Mouse (Mus musculus) macrophage (primary cell): ENCODE data around the gene Emb. TPM values are rescaled to one million over a fixed set of nuclear protein-coding genes. Genes with fewer than 3 reads are reported as not detected.
"Not testable (repeated sequence)": the region's sequence is repeated elsewhere in the genome, so short reads cannot be mapped to it uniquely, and the experiment has no call there.

ENCODE experiments used
- H3K27ac ChIP-seq: fragments of 350-480 bp; formaldehyde crosslinking; 2 replicates; pipeline ENCODE4 v1.9.0; 2021
- H3K36me3 ChIP-seq: fragments of 350-480 bp; formaldehyde crosslinking; 2 replicates; pipeline ENCODE4 v1.9.0; 2021; ENCODE audit errors: inconsistent target
- H3K4me3 ChIP-seq: fragments of 350-480 bp; formaldehyde crosslinking; 2 replicates; pipeline ENCODE4 v1.9.0; 2021; ENCODE audit errors: inconsistent target
- H3K79me2 ChIP-seq: fragments of 350-480 bp; formaldehyde crosslinking; 2 replicates; pipeline ENCODE4 v1.9.0; 2021; ENCODE audit errors: inconsistent target
- WGBS: methylation state at CpG from one replicate; pipeline ENCODE4 v1.1.7; 2026; ENCODE audit warnings: inconsistent platforms; ENCODE audit not compliant: missing documents; 5-methylcytosine and 5-hydroxymethylcytosine counted together
- polyA plus RNA-seq: library from polyadenylated mRNA; stranded (reverse); fragments of 250-400 nt; gene quantifications from 3 replicates; pipeline ENCODE4 v1.2.4, GENCODE M21; 2018; ENCODE audit warnings: inconsistent platforms
- total RNA-seq, 78 experiments: library from RNA; depleted of rRNA; stranded (reverse); fragments of 250-400 nt; gene quantifications; 1 replicate in 9 of 78; 2 replicates in 24 of 78; 3 replicates in 43 of 78; 4 replicates in 2 of 78; pipeline ENCODE4 v1.2.4; 2018; ENCODE audit warnings: inconsistent platforms in 56 of 78

Gene Emb
- 10 to 100 TPM in 21 of 26 experiments, 1 to 10 TPM in 5; 4.4 to 91.7 (median 25.5) TPM for total RNA-seq (2018; cell fraction: chromatin; rRNA removed)
- total RNA-seq (2018; cell fraction: cytosol; rRNA removed), result 100 to 1,000 TPM in 8 of 26 experiments, 10 to 100 TPM in 18; 27.7 to 143 (median 66.8) TPM
- total RNA-seq (2018; cell fraction: nucleus; rRNA removed), result 100 to 1,000 TPM in 6 of 26 experiments, 10 to 100 TPM in 20; 28.9 to 150 (median 66.4) TPM
- 54.2 to 190 TPM (median 124 TPM) in 3 replicates for polyA plus RNA-seq

GRCm38 (mm10) chr13:117208236-117208635 is at the start of gene Emb:
TSS of gene Emb (plus strand) at chr13:117208536.
- H3K4me3 ChIP-seq, result no peak within 1 kb of the TSS
- no peak within 1 kb of the TSS for H3K27ac ChIP-seq
- no peaks in the 10 kb centered on the region for H3K36me3 ChIP-seq
- no peaks in the 10 kb centered on the region for H3K79me2 ChIP-seq
- 82% methylated on average over 6 of the region's 6 CpGs for WGBS

GRCm38 (mm10) chr13:117163906-117164305 is 44.4 kb upstream of the Emb start:
- H3K79me2 ChIP-seq, result no peaks in the 10 kb centered on the region
- WGBS, result 90% methylated on average over 5 of the region's 5 CpGs
- H3K27ac ChIP-seq, result no peak overlapping the region
- H3K4me3 ChIP-seq, result no peak overlapping the region
- H3K36me3 ChIP-seq, result no peaks in the 10 kb centered on the region

GRCm38 (mm10) chr13:117165071-117165470 is 43.3 kb upstream of the Emb start:
- Histone ChIP-seq H3K27ac (no peak overlapping the region), H3K79me2 (no peaks in the 10 kb centered on the region), H3K4me3 (no peak overlapping the region), H3K36me3 (no peaks in the 10 kb centered on the region)
- 98% methylated on average over 8 of the region's 8 CpGs for WGBS

GRCm38 (mm10) chr13:117180912-117181311 is 27.4 kb upstream of the Emb start:
- 97% methylated on average over 3 of the region's 3 CpGs for WGBS
- not testable (repeated sequence) for H3K36me3 ChIP-seq, H3K4me3 ChIP-seq, H3K27ac ChIP-seq, H3K79me2 ChIP-seq

- Histone ChIP-seq H3K79me2 (no peaks in the 10 kb centered on the region), H3K27ac (no peak overlapping the region), H3K4me3 (no peak overlapping the region), H3K36me3 (no peaks in the 10 kb centered on the region)
- 75% methylated on average over 6 of the region's 6 CpGs for WGBS
These were observed 25.0 kb upstream of the Emb start for GRCm38 (mm10) chr13:117183288-117183687.

GRCm38 (mm10) chr13:117185329-117185728 is 23.0 kb upstream of the Emb start:
- no peaks in the 10 kb centered on the region for H3K36me3 ChIP-seq
- H3K79me2 ChIP-seq, result no peaks in the 10 kb centered on the region
- no peak overlapping the region for H3K4me3 ChIP-seq
- WGBS, result 94% methylated on average over 6 of the region's 6 CpGs
- no peak overlapping the region for H3K27ac ChIP-seq

- no peak overlapping the region for H3K27ac ChIP-seq
- 97% methylated on average over 5 of the region's 5 CpGs for WGBS
- H3K79me2 ChIP-seq, result no peaks in the 10 kb centered on the region
- H3K4me3 ChIP-seq, result no peak overlapping the region
- H3K36me3 ChIP-seq, result no peaks in the 10 kb centered on the region
These were observed 16.2 kb upstream of the Emb start for GRCm38 (mm10) chr13:117192161-117192560.

- H3K36me3 ChIP-seq, result no peaks in the 10 kb centered on the region
- no peak overlapping the region for H3K4me3 ChIP-seq
- WGBS, result 38% methylated on average over 7 of the region's 7 CpGs
- no peak overlapping the region for H3K27ac ChIP-seq
- no peaks in the 10 kb centered on the region for H3K79me2 ChIP-seq
These were observed 14.8 kb upstream of the Emb start for GRCm38 (mm10) chr13:117193422-117193983.

- 20% methylated on average over 13 of the region's 13 CpGs for WGBS
- peak overlapping the region; percentile 51 for H3K27ac ChIP-seq
- H3K4me3 ChIP-seq, result no peak overlapping the region
- no peaks in the 10 kb centered on the region for H3K36me3 ChIP-seq
- no peaks in the 10 kb centered on the region for H3K79me2 ChIP-seq
These were observed 12.5 kb upstream of the Emb start for GRCm38 (mm10) chr13:117195569-117196495.

- no peaks in the 10 kb centered on the region for H3K36me3 ChIP-seq
These were observed 10.7 kb upstream of the Emb start for GRCm38 (mm10) chr13:117197666-117198065.

GRCm38 (mm10) chr13:117198402-117199083 is 9.8 kb upstream of the Emb start:
- Histone ChIP-seq H3K36me3 (no peaks in the 10 kb centered on the region), H3K79me2 (no peaks in the 10 kb centered on the region), H3K4me3 (no peak overlapping the region), H3K27ac (no peak overlapping the region)
- WGBS, result 94% methylated on average over 6 of the region's 7 CpGs

More at GRCm38 (mm10) chr13:117197666-117198065, 10.7 kb upstream of the Emb start:
- Histone ChIP-seq H3K4me3 (no peak overlapping the region), H3K79me2 (no peaks in the 10 kb centered on the region), H3K27ac (no peak overlapping the region)
- WGBS, result 89% methylated on average over 2 of the region's 2 CpGs

GRCm38 (mm10) chr13:117202755-117203471 is 5.4 kb upstream of the Emb start:
- 44% methylated on average over 15 of the region's 22 CpGs for WGBS
- H3K36me3 ChIP-seq, result no peaks in the 10 kb centered on the region
- no peak overlapping the region for H3K27ac ChIP-seq
- no peak overlapping the region for H3K4me3 ChIP-seq
- no peaks in the 10 kb centered on the region for H3K79me2 ChIP-seq

- Histone ChIP-seq H3K36me3 (no peaks in the 10 kb centered on the region), H3K4me3 (no peak overlapping the region), H3K27ac (no peak overlapping the region), H3K79me2 (no peaks in the 10 kb centered on the region)
- 94% methylated on average over 6 of the region's 7 CpGs for WGBS
These were observed 3.7 kb upstream of the Emb start for GRCm38 (mm10) chr13:117204685-117205084.

- Histone ChIP-seq H3K27ac (no peak overlapping the region), H3K36me3 (no peaks in the 10 kb centered on the region), H3K4me3 (no peak overlapping the region), H3K79me2 (no peaks in the 10 kb centered on the region)
- 95% methylated on average over 8 of the region's 8 CpGs for WGBS
These were observed 2.3 kb upstream of the Emb start for GRCm38 (mm10) chr13:117206066-117206465.
